Mouse (Mus musculus): ENCODE results near the gene C8g. TPM values are rescaled to one million over a fixed set of nuclear protein-coding genes. Genes with fewer than 3 reads are reported as not detected.

Gene C8g
- polyA plus RNA-seq, 1 experiment from 2014 or later: 5.5 TPM

- Histone ChIP-seq H3K4me2 (no peak overlapping the region), H3K4me1 (ENCODE audit: insufficient read depth) (0 out of 2 replicates have a peak, but pooled peaks cover 9% of the 10 kb centered on the region), H3K9me3 (ENCODE audit: low read depth, low read length) (no peaks in the 10 kb centered on the region), H3K27ac (ENCODE audit: low read depth) (no peak overlapping the region), H3K36me3 (ENCODE audit: insufficient read depth) (peaks cover 28% of the 10 kb centered on the region), H3K4me3 (ENCODE audit: low read depth, low read length) (no peak overlapping the region), H3K27me3 (ENCODE audit: insufficient read depth, low read length) (no peaks in the 10 kb centered on the region), H3K9ac (no peak overlapping the region)
- no peak for DNase-seq
- TF ChIP-seq CTCF (IDR thresholded peaks at IDR 0.05; ENCODE audit: low read depth): no peak
- WGBS: 65% methylated on average over 10 of the region's 10 CpGs
- no peak for ATAC-seq (ENCODE audit: insufficient read depth)
These were observed 40.3 kb upstream of the C8g start for GRCm38 (mm10) chr2:25541644-25542367.

DNA sequence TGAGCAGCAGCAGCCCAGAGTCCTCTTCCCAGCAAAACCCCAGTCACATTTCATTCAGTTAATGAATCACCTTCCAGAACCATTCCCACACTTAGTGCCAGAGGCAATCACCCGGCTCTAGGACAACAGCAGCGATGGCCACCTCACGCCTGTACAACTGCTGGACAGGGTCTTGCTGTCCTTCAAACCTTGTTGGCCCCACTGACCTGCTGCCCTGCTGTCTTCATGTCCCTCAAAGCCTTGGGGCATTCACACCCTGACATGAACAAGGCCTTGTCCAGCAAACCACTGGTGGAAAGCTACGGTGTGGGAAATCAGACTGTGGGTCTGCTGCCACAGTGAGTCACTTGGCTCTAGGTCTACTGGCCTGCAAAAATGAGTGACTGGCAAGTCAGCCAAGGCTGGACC is 39.0 kb upstream of the C8g start:
- H3K27me3 ChIP-seq (ENCODE audit: insufficient read depth, low read length): no peaks in the 10 kb centered on the region
- no peak overlapping the region for H3K27ac ChIP-seq (ENCODE audit: low read depth)
- H3K4me2 ChIP-seq: no peak overlapping the region
- H3K4me3 ChIP-seq (ENCODE audit: low read depth, low read length): no peak overlapping the region
- no peak overlapping the region for H3K9ac ChIP-seq
- H3K36me3 ChIP-seq (ENCODE audit: insufficient read depth): peaks cover 41% of the 10 kb centered on the region
- TF ChIP-seq CTCF (IDR thresholded peaks at IDR 0.05; ENCODE audit: low read depth): no peak
- DNase-seq (no peak), ATAC-seq (ENCODE audit: insufficient read depth) (no peak)
- H3K9me3 ChIP-seq (ENCODE audit: low read depth, low read length): no peaks in the 10 kb centered on the region
- WGBS: 91% methylated on average over 4 of the region's 4 CpGs
- H3K4me1 ChIP-seq (ENCODE audit: insufficient read depth): 0 out of 2 replicates have a peak, but pooled peaks cover 2% of the 10 kb centered on the region

GRCm38 (mm10) chr2:25536531-25536930 is 35.0 kb upstream of the C8g start:
- no peak overlapping the region for H3K27ac ChIP-seq (ENCODE audit: low read depth)
- DNase-seq: no peak
- H3K27me3 ChIP-seq (ENCODE audit: insufficient read depth, low read length): no peaks in the 10 kb centered on the region
- H3K4me3 ChIP-seq (ENCODE audit: low read depth, low read length): no peak overlapping the region
- no peaks in the 10 kb centered on the region for H3K9me3 ChIP-seq (ENCODE audit: low read depth, low read length)
- no peaks in the 10 kb centered on the region for H3K4me1 ChIP-seq (ENCODE audit: insufficient read depth)
- H3K4me2 ChIP-seq: no peak overlapping the region
- H3K9ac ChIP-seq: no peak overlapping the region
- WGBS: 79% methylated on average over 8 of the region's 8 CpGs
- TF ChIP-seq CTCF (IDR thresholded peaks at IDR 0.05; ENCODE audit: low read depth): no peak
- H3K36me3 ChIP-seq (ENCODE audit: insufficient read depth): peaks cover 61% of the 10 kb centered on the region
- ATAC-seq (ENCODE audit: insufficient read depth): no peak

DNA sequence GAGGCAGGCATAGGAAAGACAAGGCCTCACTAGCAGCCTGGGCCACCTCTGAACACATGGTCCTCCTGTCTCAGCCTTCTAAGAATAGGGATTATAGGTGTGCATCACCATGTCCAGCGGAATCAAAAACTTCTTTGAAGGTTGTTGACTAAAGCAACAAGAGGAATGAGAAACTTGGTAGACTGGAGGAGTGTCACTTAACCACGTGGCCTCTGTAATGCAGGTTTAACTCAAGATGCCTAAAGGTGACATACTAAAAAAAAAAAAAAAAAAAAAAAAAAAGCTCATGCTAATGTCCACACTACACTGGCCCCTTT is 33.3 kb upstream of the C8g start:
- peaks cover 78% of the 10 kb centered on the region for H3K36me3 ChIP-seq (ENCODE audit: insufficient read depth)

GRCm38 (mm10) chr2:25534178-25534865 is 32.8 kb upstream of the C8g start:
- Histone ChIP-seq H3K9me3 (ENCODE audit: low read depth, low read length) (no peaks in the 10 kb centered on the region), H3K9ac (no peak overlapping the region), H3K4me3 (ENCODE audit: low read depth, low read length) (no peak overlapping the region), H3K4me1 (ENCODE audit: insufficient read depth) (no peaks in the 10 kb centered on the region), H3K27me3 (ENCODE audit: insufficient read depth, low read length) (no peaks in the 10 kb centered on the region), H3K36me3 (ENCODE audit: insufficient read depth) (peaks cover 83% of the 10 kb centered on the region), H3K27ac (ENCODE audit: low read depth) (no peak overlapping the region), H3K4me2 (no peak overlapping the region)
- no peak for TF ChIP-seq CTCF (IDR thresholded peaks at IDR 0.05; ENCODE audit: low read depth)
- ATAC-seq (ENCODE audit: insufficient read depth): no peak
- WGBS: 89% methylated on average over 3 of the region's 3 CpGs
- no peak for DNase-seq

More for the DNA sequence above, 33.3 kb upstream of the C8g start:
- TF ChIP-seq CTCF (IDR thresholded peaks at IDR 0.05; ENCODE audit: low read depth): no peak
- Histone ChIP-seq H3K27ac (ENCODE audit: low read depth) (no peak overlapping the region), H3K4me1 (ENCODE audit: insufficient read depth) (no peaks in the 10 kb centered on the region), H3K4me3 (ENCODE audit: low read depth, low read length) (no peak overlapping the region), H3K9ac (no peak overlapping the region), H3K27me3 (ENCODE audit: insufficient read depth, low read length) (no peaks in the 10 kb centered on the region), H3K4me2 (no peak overlapping the region), H3K9me3 (ENCODE audit: low read depth, low read length) (no peaks in the 10 kb centered on the region)
- ATAC-seq (ENCODE audit: insufficient read depth): no peak
- no peak for DNase-seq
- WGBS: 87% methylated on average over 2 of the region's 2 CpGs

DNA sequence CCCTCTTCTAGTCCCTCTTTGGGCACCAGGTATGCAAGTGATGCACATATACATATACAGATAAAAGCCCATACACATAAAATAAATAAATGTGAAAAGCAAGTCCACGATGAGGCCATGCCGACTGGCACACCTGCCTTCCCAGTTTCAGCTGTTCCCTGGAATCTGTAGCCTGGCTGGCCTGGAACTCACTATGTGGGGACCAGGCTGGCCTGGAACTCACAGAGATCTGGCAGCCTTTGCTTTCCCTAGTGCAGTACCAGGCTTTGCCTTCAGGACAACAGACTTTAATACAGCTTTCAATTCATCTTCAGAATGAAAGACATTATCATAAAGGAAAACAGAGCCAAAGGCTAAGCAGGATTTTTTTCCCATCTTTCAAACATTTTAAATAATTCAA is 32.2 kb upstream of the C8g start:
- Histone ChIP-seq H3K4me1 (ENCODE audit: insufficient read depth) (no peaks in the 10 kb centered on the region), H3K27ac (ENCODE audit: low read depth) (no peak overlapping the region), H3K4me3 (ENCODE audit: low read depth, low read length) (no peak overlapping the region), H3K36me3 (ENCODE audit: insufficient read depth) (peaks cover 86% of the 10 kb centered on the region), H3K9ac (no peak overlapping the region), H3K9me3 (ENCODE audit: low read depth, low read length) (no peaks in the 10 kb centered on the region), H3K4me2 (no peak overlapping the region), H3K27me3 (ENCODE audit: insufficient read depth, low read length) (no peaks in the 10 kb centered on the region)
- WGBS: 93% methylated on average over 2 of the region's 2 CpGs
- no peak for TF ChIP-seq CTCF (IDR thresholded peaks at IDR 0.05; ENCODE audit: low read depth)
- DNase-seq: no peak
- ATAC-seq (ENCODE audit: insufficient read depth): no peak

DNA sequence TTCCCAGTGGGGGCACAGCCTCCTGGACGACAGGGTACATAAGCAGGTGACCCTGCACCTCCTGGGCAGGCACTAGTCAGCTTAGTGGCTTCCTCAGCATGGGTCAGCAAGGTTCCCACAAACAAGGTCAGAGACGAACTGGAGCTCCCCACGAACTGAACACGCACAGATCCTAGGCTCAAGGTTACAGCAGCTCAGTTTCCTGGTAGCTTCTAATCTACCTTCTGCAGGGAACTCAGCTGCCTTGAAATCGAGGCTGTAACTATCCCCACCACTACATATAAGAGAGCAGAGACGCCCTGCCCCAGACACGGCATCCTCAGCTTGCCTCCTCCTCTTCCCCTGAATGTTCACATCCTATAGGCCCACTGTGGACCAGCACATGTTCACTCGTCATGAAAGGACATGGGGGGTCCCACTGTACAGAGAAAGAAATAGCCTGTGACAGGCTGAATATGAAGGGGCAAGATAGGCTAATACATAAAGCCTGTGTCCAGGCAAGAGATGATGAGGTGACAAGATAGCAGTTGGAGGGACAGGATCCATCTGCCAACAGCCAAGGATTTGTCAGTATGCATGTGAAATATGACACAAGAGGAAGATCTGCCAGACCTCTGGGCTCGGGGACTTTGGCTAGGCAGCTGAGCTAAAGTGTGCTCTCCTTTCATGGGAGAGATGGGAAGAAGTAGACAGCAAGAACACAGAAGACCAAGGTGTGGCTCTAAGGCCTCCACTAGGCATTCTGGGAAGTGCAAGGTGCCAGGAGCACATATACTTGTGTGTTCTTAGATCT is 25.2 kb upstream of the C8g start:
- no peak overlapping the region for H3K9ac ChIP-seq
- H3K9me3 ChIP-seq (ENCODE audit: low read depth, low read length): no peaks in the 10 kb centered on the region
- H3K27ac ChIP-seq (ENCODE audit: low read depth): no peak overlapping the region
- 82% methylated on average over 9 of the region's 9 CpGs for WGBS
- H3K27me3 ChIP-seq (ENCODE audit: insufficient read depth, low read length): no peaks in the 10 kb centered on the region
- H3K4me1 ChIP-seq (ENCODE audit: insufficient read depth): no peaks in the 10 kb centered on the region
- ATAC-seq (ENCODE audit: insufficient read depth) (no peak), DNase-seq (no peak)
- H3K36me3 ChIP-seq (ENCODE audit: insufficient read depth): peaks cover 96% of the 10 kb centered on the region
- H3K4me3 ChIP-seq (ENCODE audit: low read depth, low read length): no peak overlapping the region
- TF ChIP-seq CTCF (IDR thresholded peaks at IDR 0.05; ENCODE audit: low read depth): no peak
- no peak overlapping the region for H3K4me2 ChIP-seq

Data from lung, embryonic 14.5 days (tissue).